Mouse (Mus musculus): ENCODE measurements around the gene Rnf157.

Gene Rnf157

DNA sequence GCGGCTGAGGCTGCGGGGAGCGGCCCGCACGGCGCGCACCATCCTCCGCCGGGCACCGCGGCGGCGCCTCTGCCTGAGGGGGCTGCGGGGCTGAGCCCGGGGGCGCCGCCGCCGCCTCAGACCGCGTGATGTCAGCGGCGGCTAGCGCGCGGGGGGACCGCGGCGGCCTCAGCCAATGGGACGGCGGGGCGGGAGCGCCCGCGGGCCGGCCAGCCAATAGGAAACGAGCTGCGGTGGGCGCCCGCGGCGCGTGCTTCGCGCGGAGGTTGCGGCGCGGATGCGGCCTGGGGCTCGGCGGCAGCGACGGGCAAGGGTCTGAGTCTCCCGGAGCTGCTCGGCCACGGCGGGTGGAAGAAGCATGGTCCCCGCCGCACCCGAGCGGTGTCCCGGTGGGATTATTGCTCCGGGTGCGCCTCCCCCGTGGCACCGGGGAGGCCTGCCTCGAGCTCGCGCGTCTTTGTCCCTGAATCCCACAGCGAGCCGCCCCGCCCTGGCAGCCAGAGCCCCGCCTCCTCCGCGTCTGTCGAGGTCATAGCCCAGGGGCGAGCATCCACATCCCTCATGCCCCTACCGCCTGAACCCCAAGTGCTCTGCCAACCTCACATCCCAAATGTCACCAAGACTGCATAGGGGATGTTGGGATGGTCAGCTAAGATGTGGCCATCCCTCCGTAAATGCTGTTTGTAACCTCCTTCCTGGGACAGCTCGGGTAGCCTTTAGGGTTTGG is at the start of gene Rnf157:
TSS of gene Rnf157 (minus strand) at position 129 of the 727 bp plus-strand sequence.
- DNase-seq = peak; percentile 92

DNA sequence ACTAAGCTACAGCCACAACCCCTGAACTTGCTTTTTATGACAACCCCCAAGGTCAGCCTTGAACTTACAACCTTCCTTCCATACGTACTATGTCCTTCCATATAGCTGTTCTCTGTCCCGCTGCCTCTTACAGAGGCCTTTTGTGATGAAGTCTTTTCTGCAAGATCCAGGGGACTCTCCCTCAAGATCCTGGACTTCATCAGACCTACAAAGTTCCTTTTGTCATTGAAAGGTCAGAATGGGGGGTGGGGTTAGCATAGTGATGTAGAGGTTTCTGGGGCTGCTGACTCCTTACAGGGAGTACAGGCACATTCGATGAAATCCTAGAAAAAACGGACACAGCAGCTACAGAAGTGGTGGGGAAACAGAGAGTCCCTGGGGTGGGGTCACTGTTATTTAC is 47.0 kb upstream of the Rnf157 start:
- no peak for DNase-seq

DNA sequence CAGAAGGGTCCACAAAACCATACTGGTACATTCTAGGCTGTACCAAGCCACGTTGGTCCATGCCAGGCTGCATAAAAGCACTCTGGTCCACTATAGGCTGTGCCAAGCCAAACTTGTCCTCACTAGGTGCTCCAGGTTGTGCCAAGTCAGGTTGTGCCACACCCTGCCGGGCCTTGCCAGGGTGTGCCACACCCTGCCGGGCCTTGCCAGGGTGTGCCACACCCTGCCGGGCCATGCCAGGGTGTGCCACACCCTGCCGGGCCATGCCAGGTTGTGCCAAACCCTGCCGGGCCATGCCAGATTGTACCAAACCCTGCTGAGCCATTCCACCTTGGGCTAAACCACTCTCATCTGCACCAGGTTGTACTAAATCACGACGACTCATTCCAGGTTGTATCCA is 43.4 kb upstream of the Rnf157 start:
- no peak for DNase-seq

DNA sequence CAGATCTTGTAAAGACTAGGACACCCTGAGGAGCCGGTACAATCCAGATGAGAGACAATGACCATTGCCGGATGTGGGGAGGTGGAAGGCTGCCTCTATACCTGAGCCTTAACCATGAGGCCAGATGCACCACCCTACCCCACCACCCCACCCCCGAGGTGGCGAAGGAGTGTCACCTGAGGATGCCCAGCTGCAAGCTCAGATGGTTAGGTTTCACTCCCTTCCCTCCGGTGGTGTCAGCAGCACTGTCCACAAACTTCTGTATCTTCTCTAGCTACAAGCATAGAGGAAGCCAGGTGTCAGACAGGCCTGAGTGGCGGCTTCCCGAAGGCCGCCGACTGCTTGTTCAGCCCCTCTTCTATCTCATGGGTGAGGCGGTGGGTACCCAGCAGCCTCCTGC is 41.1 kb upstream of the Rnf157 start:
- no peak for DNase-seq

DNA sequence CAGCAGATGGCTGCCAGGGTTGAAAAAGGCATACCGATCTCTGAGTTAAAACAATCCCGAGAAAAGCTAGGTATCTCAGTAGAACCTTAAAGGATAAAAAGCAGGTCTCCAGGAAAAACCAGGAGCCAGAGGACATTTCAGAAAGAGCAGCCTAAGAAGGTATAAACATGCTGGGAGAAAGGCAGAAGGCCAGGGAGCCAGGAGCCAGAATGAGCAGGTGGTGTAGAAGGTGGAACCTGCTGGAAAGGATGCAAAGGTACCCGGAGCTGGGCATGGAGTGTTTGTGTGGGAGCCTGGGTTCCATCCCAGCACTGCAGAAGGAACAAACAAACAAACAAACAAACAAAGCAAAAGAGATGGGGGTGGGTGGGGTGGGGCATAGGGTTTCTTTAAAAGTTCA is 36.5 kb upstream of the Rnf157 start:
- DNase-seq = no peak

DNA sequence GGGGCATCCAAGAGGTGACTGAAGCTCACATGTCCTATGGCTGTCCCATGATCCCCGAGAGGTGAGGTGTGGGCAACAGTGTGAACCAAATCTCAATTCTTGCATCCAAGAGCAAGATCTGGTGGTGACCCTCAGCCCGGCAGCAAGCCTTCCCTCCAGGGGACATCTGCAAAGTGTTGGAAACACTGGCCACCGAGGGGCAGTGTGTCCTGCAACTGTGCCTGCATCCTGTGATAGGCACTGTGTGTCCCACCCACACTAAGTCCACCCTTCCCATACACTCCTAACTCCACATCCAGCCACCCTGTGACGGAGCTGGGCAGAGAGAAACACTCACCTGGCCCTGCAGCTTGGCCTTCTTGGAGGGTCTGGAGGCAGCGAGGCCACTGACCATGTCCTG is 35.0 kb upstream of the Rnf157 start:
- no peak for DNase-seq

DNA sequence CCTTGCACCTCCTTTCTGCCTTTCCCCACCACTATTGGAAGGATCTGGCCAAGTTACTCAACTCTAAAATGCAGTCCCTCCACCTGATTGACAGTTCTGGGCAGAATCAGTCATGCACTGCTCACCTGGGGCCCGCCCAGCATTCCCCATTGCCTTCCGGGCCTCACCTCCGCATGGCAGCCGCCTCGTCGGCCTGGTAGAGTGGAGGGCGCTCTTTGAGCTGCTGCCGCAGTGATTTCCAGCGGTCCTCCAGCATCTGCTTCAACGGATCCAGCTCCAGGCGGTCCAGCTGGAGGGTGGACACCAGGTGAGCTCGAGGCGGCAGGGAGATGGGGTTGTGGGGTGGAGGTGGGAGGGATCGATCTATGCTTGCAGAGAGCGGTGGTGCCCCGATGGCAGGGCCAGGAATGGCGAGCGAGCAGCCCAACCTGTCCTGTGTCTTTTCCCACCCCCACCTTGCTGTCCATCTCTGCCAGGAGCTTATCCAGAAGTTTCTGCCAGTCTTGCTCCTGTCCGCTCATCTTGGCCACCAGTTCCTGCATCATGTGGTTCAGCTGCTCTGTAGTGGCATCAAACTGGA is 33.6 kb upstream of the Rnf157 start:
- no peak for DNase-seq

DNA sequence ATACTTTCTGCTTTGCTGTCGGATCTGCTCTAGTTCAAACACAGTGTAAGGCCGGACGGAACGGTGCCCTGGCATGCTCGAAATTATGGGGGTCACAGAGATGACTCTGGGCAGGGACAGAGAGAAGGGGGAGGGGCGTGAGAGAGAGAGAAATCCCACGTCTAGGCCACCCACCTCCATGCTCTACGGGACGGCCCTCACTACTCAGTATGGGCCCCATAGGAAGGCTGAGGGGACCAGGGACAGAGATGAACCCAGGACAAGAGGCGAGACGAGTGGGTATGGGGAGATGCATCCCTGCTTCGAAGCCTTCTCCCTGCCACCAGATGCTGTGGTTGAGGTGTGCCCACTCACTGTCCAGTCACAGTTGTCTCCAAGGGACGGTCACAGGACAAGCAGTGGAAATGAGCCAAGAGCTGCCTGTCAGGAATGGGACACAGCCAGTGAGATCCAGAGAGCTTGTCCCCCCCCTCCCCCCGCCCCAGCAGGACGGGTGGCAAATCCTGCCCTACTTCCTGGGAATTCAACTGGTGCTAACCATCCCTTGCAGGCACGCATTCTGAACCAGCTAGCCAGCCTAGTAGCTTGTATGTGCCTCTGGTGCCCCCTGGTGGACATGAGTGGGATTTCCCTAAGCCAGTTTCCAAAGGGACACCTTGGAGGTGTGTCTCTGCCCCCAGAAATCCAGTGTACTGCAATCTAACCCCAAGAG is 32.9 kb upstream of the Rnf157 start:
- peak; percentile 88 for DNase-seq

DNA sequence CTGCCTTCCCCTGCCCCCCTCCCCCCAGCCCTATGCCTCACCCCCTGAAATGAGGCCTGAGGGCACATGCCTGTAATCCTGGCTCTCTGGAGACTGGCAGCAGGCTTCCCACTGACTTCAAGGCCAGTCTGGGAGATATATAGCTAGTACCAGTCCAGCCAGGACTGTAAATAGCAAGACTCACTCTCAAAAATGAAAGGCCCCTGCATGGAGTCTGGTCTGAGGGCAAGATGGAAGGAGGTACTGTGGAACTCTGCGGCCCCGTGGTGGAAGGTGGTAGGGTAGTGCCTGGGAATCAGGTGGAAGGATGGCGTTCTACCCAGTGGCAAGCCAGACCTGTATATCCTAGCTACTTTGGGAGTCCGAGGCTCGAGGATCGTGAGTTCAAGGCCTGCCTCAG is 31.1 kb upstream of the Rnf157 start:
- no peak for DNase-seq

DNA sequence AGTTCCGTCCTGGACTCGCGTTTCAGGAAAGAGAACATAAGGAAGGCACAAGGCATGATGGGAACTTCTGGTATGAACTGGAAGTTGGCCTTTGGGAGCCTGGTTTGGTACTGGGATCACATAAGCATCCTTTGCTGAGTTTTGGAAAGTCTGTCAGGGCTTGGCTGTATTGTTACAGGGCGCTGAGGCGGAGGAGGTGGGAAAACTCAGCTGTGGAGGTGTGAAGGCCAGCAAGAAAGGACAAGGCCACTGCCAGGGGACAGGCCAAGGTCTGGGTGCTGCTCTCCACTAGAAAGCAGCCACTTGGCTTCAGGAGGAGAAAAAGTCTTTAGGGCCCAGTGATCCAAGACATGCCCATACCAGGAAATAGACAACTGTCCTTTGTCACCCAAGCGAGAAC is 30.5 kb upstream of the Rnf157 start:
- no peak for DNase-seq

DNA sequence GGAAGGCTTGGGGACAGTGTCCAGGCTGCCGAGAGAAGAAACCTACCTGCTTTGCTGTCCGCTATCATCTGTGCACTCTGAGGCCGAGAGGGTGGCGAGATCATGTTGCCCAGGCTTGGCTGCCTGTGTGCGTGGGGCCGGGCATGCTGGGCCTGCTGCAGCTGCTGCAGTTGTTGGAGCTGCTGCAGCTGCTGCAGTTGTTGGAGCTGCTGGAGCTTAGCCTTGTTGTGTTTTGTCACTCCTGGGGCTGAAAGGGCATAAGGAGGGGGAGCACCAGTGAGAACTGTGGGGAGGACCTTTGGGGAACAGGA is 30.0 kb upstream of the Rnf157 start:
- no peak for DNase-seq

DNA sequence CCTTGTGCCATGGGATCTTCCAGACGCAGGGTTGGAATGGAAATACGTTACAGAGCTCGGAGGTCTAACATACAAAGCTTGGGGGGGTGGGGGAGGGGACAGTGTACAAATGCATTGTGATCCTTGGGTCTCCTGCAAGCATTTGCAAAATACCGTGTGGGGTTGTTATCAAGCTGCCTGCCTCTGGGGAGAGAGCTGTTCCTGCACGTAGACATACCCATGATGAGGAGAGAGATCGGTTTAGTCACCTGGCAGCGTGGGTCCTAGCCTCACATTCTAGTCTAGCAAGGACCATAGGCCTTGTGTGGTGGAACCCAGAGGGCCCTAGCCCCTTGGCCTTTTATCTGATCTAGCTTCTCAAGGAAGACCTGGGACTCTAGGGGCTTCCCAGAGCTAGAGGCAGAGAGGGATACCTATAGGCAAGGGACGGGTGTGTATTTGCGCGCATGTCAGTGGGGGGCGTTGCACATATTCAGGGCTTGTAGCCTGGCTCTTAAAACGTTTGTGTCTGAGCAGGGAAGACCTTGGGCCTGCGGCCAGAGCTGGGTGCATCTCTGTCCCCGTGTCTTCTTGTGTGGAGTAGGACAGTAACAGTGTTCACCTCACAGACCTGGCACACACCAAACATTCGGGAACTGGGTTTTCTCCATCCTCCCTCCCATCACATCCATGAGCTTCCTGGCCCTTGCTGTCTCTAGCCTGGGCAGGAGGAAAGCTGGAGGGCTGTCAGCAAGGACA is 29.5 kb upstream of the Rnf157 start:
- no peak for DNase-seq

DNA sequence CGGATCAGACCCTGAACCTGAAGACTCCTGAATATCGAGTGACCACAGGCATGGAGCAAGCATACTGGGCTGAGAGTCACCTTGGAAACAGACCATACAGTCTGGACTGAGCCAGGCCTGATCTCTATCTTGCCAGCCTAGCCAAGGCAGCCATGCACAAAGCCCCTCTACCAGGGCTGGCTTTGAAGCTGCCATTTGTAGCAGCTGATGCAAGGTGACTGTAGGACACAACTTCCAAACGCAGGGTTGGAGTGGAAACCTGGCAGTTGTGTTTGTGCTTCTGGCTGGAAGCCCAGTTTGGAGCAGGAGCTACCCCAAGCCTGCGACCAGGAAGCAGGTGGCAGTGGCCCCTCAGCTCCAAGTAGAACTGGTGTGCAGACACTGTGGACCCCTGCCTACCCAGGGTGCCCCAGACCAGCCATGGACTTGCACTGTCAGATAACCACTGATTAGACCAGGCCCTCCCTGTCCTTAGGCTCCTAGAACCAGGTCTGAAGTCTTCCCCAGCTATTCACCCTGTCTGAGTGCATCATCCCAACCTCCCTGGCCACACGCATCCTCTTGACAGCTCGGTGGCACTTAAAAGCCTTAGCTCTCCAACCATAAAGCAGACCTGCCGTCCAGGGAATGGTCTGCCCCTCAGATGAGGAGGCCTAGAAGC is 27.7 kb upstream of the Rnf157 start:
- no peak for DNase-seq

DNA sequence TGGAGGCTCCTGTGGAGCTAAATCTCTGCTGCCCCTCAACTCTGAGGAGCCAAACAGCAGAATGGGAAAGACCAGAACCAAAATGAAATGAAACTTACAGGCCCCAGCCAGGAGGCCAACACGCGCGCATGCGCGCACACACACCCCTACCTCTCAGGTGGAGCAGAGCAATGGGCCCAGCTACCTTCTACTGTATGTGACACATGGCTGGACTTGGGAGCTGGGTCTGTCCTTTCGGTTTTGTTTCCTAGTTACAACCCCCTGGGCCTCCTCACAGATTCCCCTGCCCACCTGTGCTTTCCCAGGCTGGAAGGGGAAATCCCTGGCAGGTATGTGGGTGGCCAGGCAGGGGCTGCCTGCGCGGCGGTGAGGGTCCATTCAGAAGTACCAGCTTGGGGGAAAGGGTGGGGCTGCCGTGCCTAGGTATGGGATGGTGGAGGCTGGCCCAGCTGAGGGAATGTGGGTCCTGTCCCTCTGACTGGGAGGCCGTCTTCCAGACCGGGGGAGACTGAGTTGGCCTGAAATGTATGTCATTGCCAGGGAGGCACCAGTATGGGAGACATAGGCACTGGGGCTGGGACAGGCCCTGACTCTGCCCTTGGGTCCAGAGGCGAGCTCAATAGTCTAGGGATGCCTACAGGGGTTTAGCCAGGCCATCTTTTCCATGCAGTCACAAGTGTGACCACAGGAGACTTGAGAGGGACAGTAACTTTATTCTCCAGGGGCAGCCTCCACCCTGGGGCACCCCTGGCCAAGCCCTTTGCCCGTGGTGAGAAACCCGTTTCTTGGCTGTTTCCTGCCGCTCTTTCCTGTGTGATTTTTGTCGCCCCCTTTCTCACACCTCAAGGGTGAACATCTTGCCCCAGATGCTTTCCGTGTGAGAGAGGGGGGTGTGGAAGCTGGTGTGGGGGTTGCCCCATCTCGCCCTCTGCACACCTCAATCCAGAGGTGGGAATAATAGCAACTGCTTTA is 26.7 kb upstream of the Rnf157 start:
- DNase-seq = no peak

DNA sequence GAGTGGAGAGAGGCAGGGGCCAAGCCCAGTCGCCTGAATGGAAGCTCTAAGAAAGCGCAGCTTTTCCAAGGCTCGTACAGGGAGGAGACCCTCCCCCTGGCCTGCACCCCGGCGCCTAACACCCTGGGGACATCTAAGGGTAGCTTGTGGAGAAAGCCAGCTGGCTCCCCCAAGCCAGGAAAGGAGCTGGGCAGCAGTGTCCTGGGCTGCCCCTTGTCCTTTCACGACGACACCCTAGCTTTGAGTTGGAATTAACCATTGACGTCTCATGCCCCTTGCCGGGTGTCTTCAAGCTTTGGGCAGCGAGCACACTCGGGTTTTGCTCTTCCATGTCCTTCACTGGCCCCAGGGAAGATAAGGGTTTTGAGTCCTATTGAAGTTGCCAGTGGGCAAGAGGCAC is 24.7 kb upstream of the Rnf157 start:
- no peak for DNase-seq

DNA sequence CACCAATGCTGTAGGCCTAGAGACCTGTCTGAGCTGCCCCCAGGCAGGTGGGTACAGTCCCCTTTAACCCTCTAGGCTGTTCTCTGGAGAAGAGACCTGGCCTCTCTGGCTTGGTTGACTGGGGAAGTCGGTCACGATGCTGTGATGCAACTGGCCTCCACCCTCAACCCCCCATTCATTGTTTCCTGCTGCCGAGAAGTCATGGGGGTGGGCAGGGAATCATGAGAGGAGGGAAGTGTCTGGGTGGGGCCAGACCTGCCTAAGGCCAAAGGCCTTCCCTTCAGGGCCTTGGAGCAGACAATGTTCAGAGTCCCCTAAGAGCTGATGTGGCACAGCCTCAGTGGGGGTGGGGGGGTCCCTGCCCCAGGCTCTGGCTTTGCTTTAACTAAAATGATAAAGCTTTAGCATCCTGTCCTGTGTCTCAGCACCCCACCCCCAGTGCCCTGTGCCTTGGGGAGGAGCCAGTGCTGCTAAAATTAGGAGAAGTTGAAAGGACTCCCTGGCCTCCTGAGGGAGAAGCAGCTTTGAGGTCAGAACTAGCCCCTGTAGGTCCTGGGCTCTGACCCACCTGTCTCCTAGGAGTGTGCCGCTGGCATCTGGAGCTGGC is 24.0 kb upstream of the Rnf157 start:
- DNase-seq = no peak

DNA sequence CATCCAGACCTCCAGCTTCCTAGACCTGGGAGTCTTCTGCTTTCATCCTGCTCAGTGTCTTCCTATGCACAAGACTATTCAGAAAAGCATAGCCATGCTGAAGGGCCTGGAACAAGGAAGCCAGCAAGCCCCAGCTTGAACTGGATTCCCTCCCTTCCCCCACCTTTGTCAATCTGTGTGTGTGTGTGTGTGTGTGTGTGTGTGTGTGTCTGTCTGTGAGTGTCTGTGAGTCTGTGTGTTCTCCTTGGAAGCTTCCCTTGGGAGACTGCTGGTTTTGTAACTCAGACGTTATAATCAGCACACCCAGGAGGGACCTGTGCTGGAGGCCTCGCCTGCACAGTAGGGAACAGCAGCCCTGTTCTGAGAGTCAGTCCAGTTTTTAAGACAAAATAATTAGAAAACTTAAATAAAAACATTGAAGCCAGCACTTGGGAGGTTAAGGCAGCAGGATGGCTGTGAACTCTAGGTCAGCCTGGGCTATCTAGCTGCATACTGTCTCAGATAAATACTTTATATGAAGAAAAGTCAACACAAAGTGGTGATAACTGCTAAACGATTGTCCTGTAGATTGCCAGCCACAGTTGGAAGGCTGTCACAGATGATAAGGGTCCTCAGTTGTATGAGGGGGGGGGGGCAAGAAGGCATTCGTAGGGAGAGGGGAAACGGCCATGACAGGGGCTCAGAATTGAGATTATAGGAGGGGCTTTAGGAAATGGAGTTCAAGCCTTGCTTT is 23.3 kb upstream of the Rnf157 start:
- no peak for DNase-seq

DNA sequence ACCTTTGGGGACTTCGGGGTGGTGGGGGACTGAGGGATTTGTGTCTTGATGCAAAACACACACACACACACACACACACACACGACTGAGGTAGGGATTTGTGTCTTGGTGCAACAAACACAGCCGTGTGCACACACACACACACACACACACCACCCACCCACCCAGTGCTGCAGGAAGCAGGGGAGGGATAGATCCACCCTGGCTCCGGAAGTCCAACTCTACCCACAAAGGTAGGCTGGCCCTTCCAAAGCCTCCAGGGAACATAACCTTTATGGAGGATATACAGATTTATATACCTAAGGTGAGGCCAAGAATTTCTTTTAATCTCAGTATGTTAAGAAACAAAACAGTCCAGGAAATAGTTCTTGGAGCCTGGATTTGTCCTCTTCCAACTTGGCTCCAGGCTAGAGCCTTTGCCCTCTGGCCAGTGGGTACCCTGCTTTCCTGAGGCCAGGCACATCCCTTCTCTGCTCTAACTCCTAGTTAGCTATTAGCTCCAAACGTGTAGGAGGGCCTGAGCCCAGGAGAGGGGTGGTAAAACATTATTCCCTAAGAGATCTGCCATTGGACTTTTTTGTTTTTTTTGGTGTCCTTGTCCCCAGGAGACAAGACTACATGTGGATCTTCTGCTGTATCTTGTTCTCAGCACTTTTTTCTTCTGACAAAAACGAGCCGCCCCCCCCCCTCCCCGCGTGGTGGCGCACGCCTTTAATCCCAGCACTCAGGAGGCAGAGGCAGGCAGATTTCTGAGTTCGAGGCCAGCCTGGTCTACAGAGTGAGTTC is 22.3 kb upstream of the Rnf157 start:
- no peak for DNase-seq

DNA sequence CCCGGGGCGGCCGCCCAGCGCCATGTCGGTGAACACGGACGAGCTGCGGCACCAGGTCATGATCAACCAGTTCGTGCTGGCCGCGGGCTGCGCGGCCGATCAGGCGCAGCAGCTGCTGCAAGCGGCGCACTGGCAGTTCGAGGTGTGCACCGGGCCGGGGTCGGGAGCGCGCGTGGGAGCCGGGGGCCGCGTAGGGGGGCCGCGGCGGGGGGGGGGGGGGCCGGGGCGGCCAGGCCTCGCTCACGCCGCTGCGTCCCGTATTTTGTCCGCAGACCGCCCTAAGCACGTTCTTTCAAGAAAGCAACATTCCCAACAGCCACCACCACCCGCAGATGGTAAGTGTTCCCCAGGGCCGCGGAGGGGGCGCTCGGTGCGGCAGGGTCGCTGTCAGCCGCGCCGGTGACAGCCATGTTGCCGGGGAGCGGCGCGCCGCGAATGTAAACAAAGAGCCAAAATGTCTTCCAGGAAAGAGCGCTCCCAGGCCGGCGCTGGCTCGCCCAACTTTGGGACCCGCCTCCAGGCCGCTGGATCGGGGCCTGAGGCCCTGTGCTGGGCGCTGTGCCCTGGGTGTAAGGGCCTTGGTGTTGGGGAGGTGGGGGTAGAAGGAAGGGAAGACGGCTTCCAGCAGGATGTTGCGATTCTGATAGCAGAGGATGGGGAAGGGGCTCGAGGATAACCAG is 21.6 kb upstream of the Rnf157 start:
- DNase-seq = peak; percentile 67

Data from right cerebral cortex, adult 18-20 months (tissue).